Mouse (Mus musculus) hindbrain, embryonic 13.5 days (tissue): Measurements from ENCODE around the gene Ostn. TPM values are rescaled to one million over a fixed set of nuclear protein-coding genes. Genes with fewer than 3 reads are reported as not detected.
"Not testable (repeated sequence)": the region's sequence is repeated elsewhere in the genome, so short reads cannot be mapped to it uniquely, and the experiment has no call there.

Experiments used
- ATAC-seq: fragments of 200-750 bp; cut with Nextera tagmentation; 2 replicates; pipeline ENCODE4 v1.8.0; 2017; ENCODE audit warnings: moderate TSS enrichment; ENCODE audit not compliant: low FRiP score
- H3K27ac ChIP-seq: fragments of 300-500 bp; sonication (generic); 2 replicates; pipeline ENCODE4 v1.5.1; 2015; ENCODE audit warnings: inconsistent platforms, mild to moderate bottlenecking, moderate library complexity
- H3K27me3 ChIP-seq: fragments of 300-500 bp; sonication (generic); 2 replicates; pipeline ENCODE4 v1.6.1; 2015; ENCODE audit warnings: mild to moderate bottlenecking, inconsistent platforms
- H3K36me3 ChIP-seq: fragments of 300-500 bp; sonication (generic); 2 replicates; pipeline ENCODE4 v1.6.1; 2015; ENCODE audit warnings: mild to moderate bottlenecking, inconsistent platforms
- H3K4me1 ChIP-seq: fragments of 300-500 bp; sonication (generic); replicated peaks from 2 replicates; pipeline ENCODE4 v1.6.1; 2015; ENCODE audit warnings: inconsistent platforms
- H3K4me2 ChIP-seq: fragments of 300-500 bp; sonication (generic); 2 replicates; pipeline ENCODE4 v1.6.1; 2015; ENCODE audit warnings: inconsistent platforms, mild to moderate bottlenecking, moderate library complexity
- H3K4me3 ChIP-seq: fragments of 300-500 bp; sonication (generic); 2 replicates; pipeline ENCODE4 v1.5.1; 2015; ENCODE audit warnings: mild to moderate bottlenecking, inconsistent platforms
- H3K9ac ChIP-seq: fragments of 300-500 bp; sonication (generic); 2 replicates; pipeline ENCODE4 v1.6.1; 2015; ENCODE audit warnings: mild to moderate bottlenecking, inconsistent platforms
- H3K9me3 ChIP-seq: fragments of 300-500 bp; sonication (generic); 2 replicates; pipeline ENCODE4 v1.6.1; 2016; ENCODE audit warnings: inconsistent platforms
- WGBS: fragments of 180-500 bp; shearing (Covaris S2); methylation state at CpG from one replicate; pipeline ENCODE4 v1.1.7; 2015; 5-methylcytosine and 5-hydroxymethylcytosine counted together
- polyA plus RNA-seq: library from polyadenylated mRNA; unstranded; fragments of >200 nt; fragmentation: Nextera tagmentation; extraction: Ambion mirVana; gene quantifications from 2 replicates; pipeline ENCODE4 v1.2.1, GENCODE M21; 2015

The Ostn gene
- not detected in 2 replicates for polyA plus RNA-seq

- not testable (repeated sequence) for H3K9ac ChIP-seq, H3K27me3 ChIP-seq, H3K4me3 ChIP-seq, H3K27ac ChIP-seq, H3K36me3 ChIP-seq, ATAC-seq, H3K9me3 ChIP-seq, H3K4me2 ChIP-seq, H3K4me1 ChIP-seq
- 84% methylated on average over 4 of the region's 4 CpGs for WGBS
Observed at GRCm38 (mm10) chr16:27307189-27307588, at the start of gene Ostn. TSS of gene Ostn (plus strand) at chr16:27307489.

GRCm38 (mm10) chr16:27268748-27269147, 38.5 kb upstream of the Ostn start:
- H3K27me3 ChIP-seq = no peaks in the 10 kb centered on the region
- H3K9ac ChIP-seq = no peak overlapping the region
- no peaks in the 10 kb centered on the region for H3K4me1 ChIP-seq
- WGBS = 85% methylated on average over 4 of the region's 4 CpGs
- no peaks in the 10 kb centered on the region for H3K9me3 ChIP-seq
- H3K36me3 ChIP-seq = no peaks in the 10 kb centered on the region
- no peak overlapping the region for H3K27ac ChIP-seq
- H3K4me2 ChIP-seq = no peak overlapping the region
- H3K4me3 ChIP-seq = no peak overlapping the region
- no peak for ATAC-seq

- Histone ChIP-seq H3K9me3 (no peaks in the 10 kb centered on the region), H3K4me1 (no peaks in the 10 kb centered on the region), H3K4me2 (no peak overlapping the region), H3K27ac (no peak overlapping the region), H3K27me3 (no peaks in the 10 kb centered on the region), H3K9ac (no peak overlapping the region), H3K36me3 (no peaks in the 10 kb centered on the region), H3K4me3 (no peak overlapping the region)
- WGBS = 81% methylated on average over 3 of the region's 3 CpGs
- no peak for ATAC-seq
Observed at GRCm38 (mm10) chr16:27287410-27287809, 19.9 kb upstream of the Ostn start.

GRCm38 (mm10) chr16:27296508-27296907, 10.8 kb upstream of the Ostn start:
- no peak for ATAC-seq
- whole genome bisulfite sequencing = 94% methylated on average over 3 of the region's 3 CpGs
- H3K9me3 ChIP-seq = no peaks in the 10 kb centered on the region

DNA sequence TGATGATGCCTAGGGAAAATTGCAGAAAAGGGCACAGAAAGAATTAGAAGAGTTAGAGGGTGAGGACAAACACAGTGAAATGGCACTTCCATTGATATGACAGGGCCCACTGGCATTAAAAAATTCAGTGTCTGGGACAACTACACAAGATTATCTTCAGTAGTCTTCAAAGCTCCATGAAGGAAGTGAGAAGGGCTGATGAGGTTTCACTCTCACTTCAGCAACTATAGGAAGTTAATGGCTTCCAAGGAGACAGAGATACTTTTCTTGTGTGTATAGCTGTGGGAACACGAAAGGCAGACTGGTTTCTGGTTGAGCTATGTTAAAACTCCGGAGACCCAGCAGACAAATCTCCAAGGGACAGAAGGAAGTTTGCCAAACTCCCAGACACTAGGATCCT, 10.4 kb upstream of the Ostn start:
- H3K27ac ChIP-seq = no peak overlapping the region
- WGBS = 92% methylated on average over 2 of the region's 2 CpGs
- no peak for ATAC-seq
- no peak overlapping the region for H3K9ac ChIP-seq
- no peak overlapping the region for H3K4me2 ChIP-seq
- no peaks in the 10 kb centered on the region for H3K9me3 ChIP-seq
- H3K4me3 ChIP-seq = no peak overlapping the region
- no peaks in the 10 kb centered on the region for H3K4me1 ChIP-seq
- no peaks in the 10 kb centered on the region for H3K36me3 ChIP-seq
- H3K27me3 ChIP-seq = no peaks in the 10 kb centered on the region

More at GRCm38 (mm10) chr16:27296508-27296907, 10.8 kb upstream of the Ostn start:
- no peak overlapping the region for H3K9ac ChIP-seq
- no peaks in the 10 kb centered on the region for H3K36me3 ChIP-seq
- no peak overlapping the region for H3K4me2 ChIP-seq
- no peaks in the 10 kb centered on the region for H3K27me3 ChIP-seq
- no peak overlapping the region for H3K27ac ChIP-seq
- H3K4me1 ChIP-seq = no peaks in the 10 kb centered on the region
- H3K4me3 ChIP-seq = no peak overlapping the region

- no peak overlapping the region for H3K27ac ChIP-seq
- no peak for ATAC-seq
- H3K36me3 ChIP-seq = no peaks in the 10 kb centered on the region
- no peaks in the 10 kb centered on the region for H3K27me3 ChIP-seq
- no peak overlapping the region for H3K9ac ChIP-seq
- no peak overlapping the region for H3K4me3 ChIP-seq
- H3K9me3 ChIP-seq = no peaks in the 10 kb centered on the region
- WGBS = 91% methylated on average over 1 of the region's 1 CpGs
- no peak overlapping the region for H3K4me2 ChIP-seq
- no peaks in the 10 kb centered on the region for H3K4me1 ChIP-seq
Observed at GRCm38 (mm10) chr16:27319099-27319498, 11.8 kb downstream of the Ostn start.

GRCm38 (mm10) chr16:27322047-27322446, 14.8 kb downstream of the Ostn start:
- H3K4me1 ChIP-seq = no peaks in the 10 kb centered on the region
- no peaks in the 10 kb centered on the region for H3K9me3 ChIP-seq
- no peaks in the 10 kb centered on the region for H3K27me3 ChIP-seq
- no peak overlapping the region for H3K4me3 ChIP-seq
- no peak overlapping the region for H3K4me2 ChIP-seq
- H3K36me3 ChIP-seq = no peaks in the 10 kb centered on the region
- H3K27ac ChIP-seq = no peak overlapping the region
- no peak for ATAC-seq
- H3K9ac ChIP-seq = no peak overlapping the region

- WGBS = 97% methylated on average over 2 of the region's 2 CpGs
- H3K27ac ChIP-seq = no peak overlapping the region
- no peaks in the 10 kb centered on the region for H3K4me1 ChIP-seq
- no peaks in the 10 kb centered on the region for H3K27me3 ChIP-seq
- H3K9me3 ChIP-seq = no peaks in the 10 kb centered on the region
- no peak overlapping the region for H3K9ac ChIP-seq
- H3K36me3 ChIP-seq = no peaks in the 10 kb centered on the region
- no peak overlapping the region for H3K4me2 ChIP-seq
- ATAC-seq = no peak
- no peak overlapping the region for H3K4me3 ChIP-seq
Observed at GRCm38 (mm10) chr16:27326463-27326862, 19.2 kb downstream of the Ostn start.

DNA sequence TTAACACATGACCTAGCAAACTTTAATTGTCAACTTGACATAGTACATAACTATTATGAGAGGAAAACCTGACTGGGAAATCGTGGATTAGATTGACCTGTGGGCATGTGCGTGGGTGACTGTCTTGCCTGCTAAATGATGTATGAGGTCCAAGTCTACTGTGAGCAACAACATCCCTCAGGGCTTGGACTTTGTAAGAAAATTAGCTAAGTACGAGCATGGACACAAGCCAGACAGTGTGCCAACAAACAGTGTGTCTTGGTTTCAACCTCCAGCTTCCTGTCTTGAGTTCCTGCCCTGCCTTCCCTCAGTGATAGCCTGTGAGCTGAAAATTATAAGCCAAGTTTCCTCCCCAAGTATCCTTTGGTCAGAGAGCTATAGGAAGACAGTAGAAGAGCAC, 40.2 kb downstream of the Ostn start:
- 79% methylated on average over 3 of the region's 3 CpGs for WGBS
- H3K27ac ChIP-seq = no peak overlapping the region
- ATAC-seq = no peak
- no peak overlapping the region for H3K4me3 ChIP-seq
- no peak overlapping the region for H3K9ac ChIP-seq
- no peaks in the 10 kb centered on the region for H3K4me1 ChIP-seq
- H3K9me3 ChIP-seq = no peaks in the 10 kb centered on the region
- H3K36me3 ChIP-seq = no peaks in the 10 kb centered on the region
- H3K27me3 ChIP-seq = no peaks in the 10 kb centered on the region
- no peak overlapping the region for H3K4me2 ChIP-seq

DNA sequence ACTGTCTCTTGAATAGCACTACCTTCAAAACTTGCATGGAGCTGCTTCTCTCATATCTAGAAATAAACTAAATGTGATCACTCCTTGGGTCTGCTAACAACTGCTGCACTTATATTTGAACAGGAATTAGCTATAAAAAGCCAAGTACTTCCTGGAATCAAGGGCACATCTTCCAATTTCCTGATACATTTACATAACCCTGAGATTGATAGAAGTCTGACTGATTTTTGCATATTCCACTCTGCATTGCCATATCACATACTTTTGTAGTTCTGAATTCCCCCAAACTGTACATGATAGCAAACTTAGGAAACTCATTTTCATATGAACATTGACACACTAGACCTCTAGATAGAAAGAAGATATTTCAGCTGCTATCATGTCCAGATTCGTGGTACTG, 41.1 kb downstream of the Ostn start:
- no peak for ATAC-seq
- WGBS = 76% methylated on average over 1 of the region's 1 CpGs

DNA sequence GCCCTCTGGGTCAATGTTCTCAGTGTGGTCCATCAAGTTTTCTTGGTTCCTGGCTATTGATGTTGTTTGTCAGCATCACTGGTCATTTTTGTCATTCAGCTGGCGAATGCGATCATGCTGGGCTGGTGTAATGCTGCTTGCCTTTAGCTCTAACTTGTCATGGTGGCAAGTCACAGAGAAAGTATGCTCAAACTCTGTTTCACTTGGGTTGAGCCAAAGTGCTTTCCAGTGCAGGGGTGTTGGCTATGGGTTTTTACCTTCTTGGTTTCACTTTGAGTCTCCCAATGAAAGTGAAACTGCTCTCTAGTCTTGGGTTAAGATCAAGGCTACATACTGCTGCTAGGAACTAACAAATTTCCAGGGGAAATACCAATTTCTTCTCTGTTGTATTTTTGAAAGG, 41.9 kb downstream of the Ostn start:
- Histone ChIP-seq H3K9me3 (no peaks in the 10 kb centered on the region), H3K4me2 (no peak overlapping the region), H3K36me3 (no peaks in the 10 kb centered on the region), H3K9ac (no peak overlapping the region), H3K4me3 (no peak overlapping the region), H3K27ac (no peak overlapping the region), H3K4me1 (no peaks in the 10 kb centered on the region), H3K27me3 (no peaks in the 10 kb centered on the region)
- ATAC-seq = no peak
- WGBS = 98% methylated on average over 2 of the region's 2 CpGs

More for the DNA sequence above, 41.1 kb downstream of the Ostn start:
- H3K9me3 ChIP-seq = no peaks in the 10 kb centered on the region
- no peak overlapping the region for H3K4me3 ChIP-seq
- no peak overlapping the region for H3K27ac ChIP-seq
- H3K4me2 ChIP-seq = no peak overlapping the region
- H3K4me1 ChIP-seq = no peaks in the 10 kb centered on the region
- no peaks in the 10 kb centered on the region for H3K36me3 ChIP-seq
- H3K27me3 ChIP-seq = no peaks in the 10 kb centered on the region
- H3K9ac ChIP-seq = no peak overlapping the region

DNA sequence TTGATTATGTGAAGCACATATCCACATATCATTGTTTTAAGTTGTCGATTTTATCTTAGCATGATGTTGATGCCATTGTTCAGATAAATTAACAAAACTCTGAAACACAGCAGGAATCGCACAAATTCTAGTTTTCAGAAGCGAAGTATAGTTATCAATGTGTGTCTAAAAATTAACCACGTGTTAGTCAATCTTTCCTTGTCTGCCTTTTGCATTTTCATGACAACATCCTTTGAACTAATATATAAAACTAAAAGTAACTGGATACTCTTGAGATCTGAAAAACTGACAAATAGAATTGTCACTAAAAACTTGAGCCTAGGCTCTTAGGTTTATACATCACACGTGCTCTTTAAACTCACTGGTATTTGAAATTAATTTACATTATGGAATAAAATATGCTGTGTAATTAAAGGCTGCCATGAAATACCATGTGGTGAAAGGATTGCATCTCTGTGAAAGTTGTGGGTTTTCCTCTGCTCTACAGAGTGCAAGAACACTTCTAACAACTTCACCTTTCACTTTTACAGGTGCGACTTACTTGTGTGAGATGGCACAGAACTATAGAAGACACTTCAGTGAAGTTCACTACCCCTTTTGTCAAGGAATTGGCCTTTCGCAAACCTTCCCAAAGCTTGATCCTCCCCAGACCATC, 42.7 kb downstream of the Ostn start:
- no peaks in the 10 kb centered on the region for H3K9me3 ChIP-seq
- H3K4me1 ChIP-seq = no peaks in the 10 kb centered on the region
- no peak for ATAC-seq
- no peak overlapping the region for H3K4me2 ChIP-seq
- 90% methylated on average over 7 of the region's 7 CpGs for WGBS
- H3K9ac ChIP-seq = no peak overlapping the region
- H3K36me3 ChIP-seq = no peaks in the 10 kb centered on the region
- no peak overlapping the region for H3K27ac ChIP-seq
- no peak overlapping the region for H3K4me3 ChIP-seq
- H3K27me3 ChIP-seq = no peaks in the 10 kb centered on the region

GRCm38 (mm10) chr16:27354464-27354863, 47.2 kb downstream of the Ostn start:
- Histone ChIP-seq H3K27ac (no peak overlapping the region), H3K4me2 (no peak overlapping the region), H3K27me3 (no peaks in the 10 kb centered on the region), H3K36me3 (no peaks in the 10 kb centered on the region), H3K4me3 (no peak overlapping the region), H3K9me3 (no peaks in the 10 kb centered on the region), H3K9ac (no peak overlapping the region), H3K4me1 (no peaks in the 10 kb centered on the region)
- no peak for ATAC-seq
- 85% methylated on average over 2 of the region's 2 CpGs for WGBS
